Mouse (Mus musculus): ENCODE measurements around the gene Polr3gl. TPM values are rescaled to one million over a fixed set of nuclear protein-coding genes. Genes with fewer than 3 reads are reported as not detected.
A peak's percentile ranks its signal among the peaks of the same experiment; 100 is the strongest.

Gene Polr3gl
- total RNA-seq, 4 experiments from 2014 or later, result 31.7 to 35.2 (median 34.7) TPM

- DNase-seq (ENCODE audit: low spot score), result peak; percentile 55
These were observed 20.1 kb downstream of the Polr3gl start for GRCm38 (mm10) chr3:96573611-96574511.

- peak; percentile 74 for DNase-seq (ENCODE audit: low spot score)
These were observed 21.9 kb downstream of the Polr3gl start for GRCm38 (mm10) chr3:96571896-96572698.

DNA sequence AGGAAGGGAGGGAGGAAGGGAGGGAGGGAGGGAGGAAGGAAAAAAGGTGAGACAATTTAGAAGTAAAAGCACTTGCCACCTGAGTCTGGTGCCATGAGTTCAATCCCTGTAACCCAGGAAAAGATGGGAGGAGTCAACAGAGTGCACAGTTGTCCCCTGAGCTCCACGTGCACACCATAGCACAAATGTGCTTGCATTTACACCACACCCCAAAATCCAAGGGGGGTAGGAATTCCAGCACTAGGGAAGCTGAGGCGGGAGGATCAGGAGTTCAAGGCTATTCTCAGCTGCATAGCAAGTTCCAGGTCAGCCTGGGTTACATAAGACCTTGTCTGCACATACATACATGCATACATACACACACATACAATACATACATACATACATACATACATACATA is 22.6 kb downstream of the Polr3gl start:
- no peak for DNase-seq (ENCODE audit: low spot score)

- DNase-seq (ENCODE audit: low spot score), result no peak
These were observed 23.3 kb downstream of the Polr3gl start for GRCm38 (mm10) chr3:96570643-96571042.

DNA sequence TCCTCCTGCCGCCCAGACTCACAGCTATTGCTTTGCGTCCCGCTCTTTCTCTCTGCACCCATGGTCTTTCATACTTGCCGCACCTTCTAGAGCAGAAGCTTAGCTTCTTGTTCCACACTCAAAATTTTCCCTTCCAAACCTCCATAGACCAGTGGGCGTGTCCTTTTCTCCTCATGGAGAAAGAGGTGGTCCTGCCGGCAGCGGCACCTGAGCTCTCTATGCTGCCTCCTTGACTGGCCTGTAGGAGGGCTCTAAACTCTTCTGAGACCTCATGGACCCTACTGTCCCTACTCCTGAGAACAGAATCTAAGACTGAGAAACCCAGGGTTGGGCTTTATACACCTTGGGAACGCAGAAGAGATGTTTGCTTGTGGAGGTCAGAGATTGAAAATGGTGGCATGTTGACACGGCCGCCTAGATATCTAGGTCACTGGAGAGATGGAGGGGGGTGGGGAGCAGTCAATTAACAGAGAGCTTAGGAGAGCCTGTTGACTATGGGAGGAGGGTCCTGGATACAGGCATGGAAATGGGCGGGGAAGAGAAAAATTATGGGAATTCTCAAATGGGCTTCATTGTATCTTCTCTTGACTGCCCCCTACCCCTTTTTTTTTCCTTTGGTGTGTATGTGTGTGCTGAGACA is 23.9 kb downstream of the Polr3gl start:
- DNase-seq (ENCODE audit: low spot score), result no peak

- DNase-seq (ENCODE audit: low spot score), result no peak
These were observed 24.5 kb downstream of the Polr3gl start for GRCm38 (mm10) chr3:96569506-96569905.

GRCm38 (mm10) chr3:96568605-96569004 is 25.4 kb downstream of the Polr3gl start:
- no peak for DNase-seq (ENCODE audit: low spot score)

DNA sequence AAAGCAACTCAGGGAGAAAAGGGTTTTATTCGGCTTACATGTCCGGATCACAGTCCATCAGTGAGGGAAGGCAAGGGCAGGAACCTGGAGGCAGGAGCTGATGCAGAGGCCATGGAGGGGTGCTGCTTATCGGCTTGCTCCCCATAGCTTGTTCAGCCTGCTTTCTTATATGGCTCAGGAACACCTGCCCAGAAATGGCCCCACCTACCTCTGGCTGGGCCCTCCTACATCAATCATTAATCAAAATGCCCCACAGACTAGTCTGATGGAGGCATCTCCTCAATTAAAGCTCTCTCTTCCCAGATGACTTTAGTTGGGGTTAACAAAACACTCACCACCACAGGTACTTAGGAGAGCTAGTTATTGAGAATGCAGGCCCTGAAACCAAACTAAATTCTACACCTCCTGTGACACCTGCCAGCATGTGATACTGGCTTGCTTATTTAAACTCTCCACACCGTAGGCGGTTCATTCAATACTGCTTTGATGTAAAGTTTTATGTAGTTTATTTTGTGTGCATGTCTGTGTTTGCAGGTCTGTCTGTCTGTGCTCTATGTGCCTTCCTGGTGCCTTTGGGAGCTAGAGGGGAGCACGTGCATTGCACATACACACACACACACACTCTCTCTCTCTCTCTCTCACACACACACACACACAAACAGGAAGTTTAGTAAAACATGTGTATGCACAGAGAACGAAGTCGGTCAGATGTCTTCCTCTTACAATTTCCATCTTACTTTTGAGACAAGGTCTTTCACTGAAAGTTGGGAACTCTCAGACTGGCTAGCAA is 27.1 kb downstream of the Polr3gl start:
- no peak for DNase-seq (ENCODE audit: low spot score)

- no peak for DNase-seq (ENCODE audit: low spot score)
These were observed 28.9 kb downstream of the Polr3gl start for GRCm38 (mm10) chr3:96565105-96565504.

- no peak for DNase-seq (ENCODE audit: low spot score)
These were observed 29.3 kb downstream of the Polr3gl start for GRCm38 (mm10) chr3:96564633-96565032.

DNA sequence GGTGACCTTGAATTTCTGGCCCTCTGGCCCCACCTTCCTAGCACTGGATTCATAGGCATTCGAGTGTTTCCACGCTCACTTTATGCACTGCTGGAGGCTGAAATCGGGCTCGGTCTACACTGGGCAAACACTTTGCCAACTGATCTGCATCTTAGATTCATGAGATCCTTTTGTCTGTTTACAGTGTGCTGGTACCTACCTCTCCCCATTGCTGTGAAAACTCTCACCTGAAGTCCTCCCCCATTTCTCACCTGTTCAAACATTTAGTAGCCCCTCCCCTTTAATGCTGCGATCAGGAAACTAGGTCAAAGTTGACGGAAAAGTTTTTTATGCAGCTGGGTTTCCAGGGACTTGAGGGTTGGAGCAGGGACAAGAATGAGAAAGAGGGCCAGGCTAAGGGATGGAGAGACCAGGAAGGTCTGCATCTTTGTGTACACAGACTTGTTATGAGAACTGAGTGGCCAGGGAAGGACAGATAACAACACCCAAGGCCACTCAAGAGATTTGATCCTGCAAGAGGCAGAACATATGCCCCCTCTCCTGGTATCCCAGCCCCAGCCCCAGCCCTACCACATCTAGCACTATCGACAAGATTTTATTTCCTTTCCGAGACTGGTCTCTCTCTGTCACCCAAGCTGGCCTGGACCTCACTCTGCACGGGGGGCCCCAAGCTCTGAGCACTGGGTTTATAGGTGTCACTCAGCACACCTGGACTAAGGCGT is 29.9 kb downstream of the Polr3gl start:
- DNase-seq (ENCODE audit: low spot score), result no peak

GRCm38 (mm10) chr3:96563267-96563666 is 30.7 kb downstream of the Polr3gl start:
- DNase-seq (ENCODE audit: low spot score), result no peak

- DNase-seq (ENCODE audit: low spot score), result no peak
These were observed 31.9 kb downstream of the Polr3gl start for GRCm38 (mm10) chr3:96561946-96562681.

DNA sequence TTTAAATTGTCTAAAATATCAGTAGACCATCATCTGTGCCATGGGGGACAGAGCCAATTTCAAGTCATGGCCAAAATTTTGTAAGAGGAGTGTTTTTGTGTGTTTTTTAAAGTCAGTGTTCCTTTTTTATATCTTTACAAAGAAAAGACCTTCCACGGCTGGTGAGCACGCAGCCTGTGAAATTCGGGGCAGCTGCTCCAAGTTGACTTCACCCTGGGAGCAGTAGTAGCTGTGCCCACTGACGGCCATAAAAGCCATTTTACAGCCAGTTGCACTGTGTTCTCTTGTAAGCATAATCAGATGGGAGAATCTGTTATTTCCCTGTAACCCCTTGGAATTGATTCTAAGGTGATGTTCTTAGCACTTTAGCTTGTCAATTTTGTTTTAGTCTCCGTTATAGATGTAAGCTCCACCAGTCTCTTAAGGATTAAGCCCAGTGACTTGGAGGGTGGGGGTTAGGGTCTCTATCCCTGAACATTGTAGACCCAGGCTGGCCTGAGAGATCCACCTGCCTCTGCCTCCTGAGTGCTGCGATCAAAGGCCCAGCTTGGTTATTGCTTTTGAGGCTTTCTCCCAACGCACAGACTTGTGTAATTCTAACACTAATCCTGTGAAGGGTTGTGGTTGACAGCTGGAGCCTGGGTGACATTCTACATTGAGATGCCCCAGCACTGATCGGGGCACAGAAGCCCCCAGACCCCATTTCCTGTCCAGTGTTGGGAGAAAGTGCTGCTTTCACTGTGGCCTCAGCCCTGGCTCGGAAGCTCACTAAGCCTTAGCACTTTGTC is 32.9 kb downstream of the Polr3gl start:
- no peak for DNase-seq (ENCODE audit: low spot score)

DNA sequence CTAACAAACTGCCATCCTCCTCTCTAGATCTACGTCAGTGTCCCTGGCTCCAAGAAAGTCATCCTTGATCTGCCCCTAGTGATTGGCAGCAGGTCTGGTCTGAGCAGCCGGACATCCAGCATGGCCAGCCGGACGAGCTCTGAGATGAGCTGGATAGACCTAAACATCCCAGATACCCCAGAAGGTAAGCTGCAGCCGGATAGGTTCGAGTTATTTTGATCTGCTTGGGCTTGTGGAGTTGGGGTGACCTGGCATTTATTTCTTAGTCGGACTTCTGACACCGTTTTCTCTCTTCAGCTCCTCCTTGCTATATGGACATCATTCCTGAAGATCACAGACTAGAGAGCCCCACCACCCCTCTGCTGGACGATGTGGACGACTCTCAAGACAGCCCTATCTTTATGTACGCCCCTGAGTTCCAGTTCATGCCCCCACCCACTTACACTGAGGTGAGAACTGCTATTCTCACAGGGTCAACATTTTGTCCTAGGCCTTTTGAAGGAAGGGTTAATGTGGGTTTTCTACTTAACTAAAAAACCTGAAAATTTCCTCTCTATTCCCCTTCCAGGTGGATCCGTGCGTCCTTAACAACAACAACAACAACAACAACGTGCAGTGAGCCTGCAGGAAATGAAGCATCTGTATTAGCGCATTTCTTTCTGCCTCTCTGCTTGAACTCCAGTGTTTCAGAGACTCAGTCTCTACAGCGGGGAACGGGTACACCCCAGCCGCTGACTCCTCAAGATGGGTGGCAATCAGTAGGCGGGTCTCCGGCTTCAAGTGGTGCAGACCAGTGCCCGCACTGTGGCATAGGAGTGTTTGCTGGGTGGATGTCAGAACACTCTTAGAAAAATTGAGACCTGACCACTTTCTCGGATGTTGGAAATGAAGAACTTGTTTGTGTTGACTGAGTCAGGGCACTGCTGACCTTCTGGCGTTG is 33.8 kb downstream of the Polr3gl start:
- no peak for DNase-seq (ENCODE audit: low spot score)

DNA sequence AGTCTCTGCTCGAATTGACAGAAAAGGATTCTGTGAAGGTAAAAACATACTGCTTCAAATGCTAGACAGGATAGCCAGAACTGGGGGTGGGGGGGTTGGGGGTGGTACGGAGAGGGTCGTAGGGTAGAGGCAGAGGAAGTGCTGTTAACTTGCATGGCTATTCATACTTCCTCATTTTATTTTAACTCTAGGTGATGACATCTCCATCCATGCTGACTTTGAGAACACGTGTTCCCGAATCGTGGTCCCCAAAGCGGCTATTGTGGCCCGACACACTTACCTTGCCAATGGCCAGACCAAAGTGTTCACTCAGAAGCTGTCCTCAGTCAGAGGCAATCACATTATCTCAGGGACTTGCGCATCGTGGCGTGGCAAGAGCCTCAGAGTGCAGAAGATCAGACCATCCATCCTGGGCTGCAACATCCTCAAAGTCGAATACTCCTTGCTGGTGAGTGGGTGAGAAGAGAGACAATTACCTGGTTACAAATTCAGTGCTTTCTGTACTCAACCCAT is 34.5 kb downstream of the Polr3gl start:
- DNase-seq (ENCODE audit: low spot score), result no peak

DNA sequence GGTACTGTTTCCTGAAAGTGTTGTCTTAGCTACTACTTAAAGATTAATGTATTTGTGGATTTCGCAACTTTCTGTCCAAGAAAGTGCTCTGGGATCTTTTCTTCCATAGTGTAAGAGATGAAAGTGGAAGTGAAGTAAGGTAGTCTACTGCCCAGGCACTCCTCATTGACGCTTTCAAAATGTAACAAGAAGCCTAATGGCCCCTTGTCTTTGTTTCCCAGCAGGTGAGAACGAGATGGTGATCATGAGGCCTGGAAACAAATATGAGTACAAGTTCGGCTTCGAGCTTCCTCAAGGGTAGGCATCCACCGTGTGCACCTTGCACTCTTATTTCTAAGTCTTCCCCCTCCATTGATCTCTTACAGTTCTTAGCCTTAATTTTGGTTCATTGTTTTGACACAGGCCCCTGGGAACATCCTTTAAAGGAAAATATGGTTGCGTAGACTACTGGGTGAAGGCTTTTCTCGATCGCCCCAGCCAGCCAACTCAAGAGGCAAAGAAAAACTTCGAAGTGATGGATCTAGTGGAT is 35.2 kb downstream of the Polr3gl start:
- DNase-seq (ENCODE audit: low spot score), result no peak

DNA sequence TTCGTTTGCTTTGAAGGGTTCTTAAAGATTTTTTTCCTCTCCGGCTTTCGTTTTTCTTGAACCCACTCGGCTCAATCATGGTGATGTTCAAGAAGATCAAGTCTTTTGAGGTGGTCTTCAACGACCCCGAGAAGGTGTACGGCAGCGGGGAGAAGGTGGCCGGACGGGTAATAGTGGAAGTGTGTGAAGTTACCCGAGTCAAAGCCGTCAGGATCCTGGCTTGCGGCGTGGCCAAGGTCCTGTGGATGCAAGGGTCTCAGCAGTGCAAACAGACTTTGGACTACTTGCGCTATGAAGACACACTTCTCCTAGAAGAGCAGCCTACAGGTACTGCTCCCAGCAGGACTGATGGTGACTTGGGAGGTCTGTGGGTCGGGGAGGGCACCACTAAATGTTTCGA is 35.8 kb downstream of the Polr3gl start:
- DNase-seq (ENCODE audit: low spot score), result no peak
